Mouse (Mus musculus) monocyte, adult 2 months (primary cell): ENCODE results near the gene Ddx31.
A peak's percentile ranks its signal among the peaks of the same experiment; 100 is the strongest.

ENCODE experiments used
- DNase-seq, 2 experiments: peaks; one replicate each; pipeline ENCODE4 v3.0.0; 2022; ENCODE audit warnings: low spot score in 2 of 2, low read depth in 1 of 2

Gene Ddx31

DNA sequence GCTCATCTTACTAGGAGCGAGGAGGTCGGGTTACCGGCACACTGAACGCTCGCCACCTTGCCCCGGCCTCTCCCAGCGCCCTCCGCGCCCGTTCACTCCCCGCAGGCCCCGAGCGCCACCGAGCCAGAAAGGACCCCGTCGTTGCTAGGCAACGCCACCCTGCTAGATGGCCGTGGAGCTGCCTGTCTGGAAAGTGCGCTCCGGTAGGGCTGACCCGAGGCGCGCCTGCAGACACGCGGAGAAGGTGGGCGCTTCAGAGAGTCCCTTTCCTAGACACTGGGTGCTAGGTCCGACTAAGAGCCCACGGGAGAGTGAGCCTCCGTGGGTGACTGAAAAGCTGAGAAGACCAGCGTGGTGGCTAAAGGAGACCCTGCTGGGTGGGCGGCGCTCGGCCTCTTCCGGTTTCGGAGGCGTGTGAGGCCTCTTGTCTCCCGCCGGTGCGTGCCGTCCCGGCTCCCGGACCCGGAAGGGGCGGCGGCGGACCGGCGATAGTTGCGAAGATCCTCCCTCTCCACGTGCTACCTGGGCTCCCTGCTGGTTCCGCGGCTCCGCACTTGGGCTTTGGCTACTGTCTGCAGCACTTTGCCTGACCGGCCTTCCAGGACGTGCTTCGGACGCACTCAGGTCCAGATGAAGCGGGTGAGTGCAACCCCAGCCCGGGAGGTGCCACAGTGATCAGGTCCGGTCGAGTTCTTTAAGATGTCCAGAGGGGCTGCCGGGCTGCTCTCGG lies at the start of gene Ddx31, which contains the start of gene Gtf3c4:
TSS of gene Ddx31 (plus strand) at position 185 of the 730 bp plus-strand sequence.
TSS of gene Gtf3c4 (minus strand) at position 139 of the 730 bp plus-strand sequence.
- DNase-seq = peak; percentile 75 to 85

GRCm38 (mm10) chr2:28792931-28793610 lies 47.1 kb upstream of the Ddx31 start:
- no peak for DNase-seq

DNA sequence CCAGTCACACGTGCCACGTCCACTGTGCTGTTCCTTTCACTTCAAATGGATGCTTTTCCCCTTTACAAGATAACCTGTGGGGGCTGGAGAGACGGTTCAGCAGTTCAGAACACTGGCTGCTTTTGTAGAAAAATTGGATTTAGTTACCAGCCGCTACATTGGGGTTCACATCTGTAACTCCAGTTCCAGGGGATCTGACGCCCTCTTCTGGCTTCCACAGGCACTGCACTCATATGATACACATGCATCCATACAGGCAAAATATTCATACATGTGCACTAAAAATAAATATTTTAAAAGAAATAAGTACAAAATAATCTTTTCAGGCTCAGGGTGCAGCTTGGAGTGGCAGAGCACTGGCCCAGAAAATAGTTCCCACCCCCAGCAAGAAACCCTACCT lies 45.6 kb upstream of the Ddx31 start:
- no peak for DNase-seq

- DNase-seq = peak; percentile 8 to 15
Measured at GRCm38 (mm10) chr2:28796298-28796697, 43.9 kb upstream of the Ddx31 start.

DNA sequence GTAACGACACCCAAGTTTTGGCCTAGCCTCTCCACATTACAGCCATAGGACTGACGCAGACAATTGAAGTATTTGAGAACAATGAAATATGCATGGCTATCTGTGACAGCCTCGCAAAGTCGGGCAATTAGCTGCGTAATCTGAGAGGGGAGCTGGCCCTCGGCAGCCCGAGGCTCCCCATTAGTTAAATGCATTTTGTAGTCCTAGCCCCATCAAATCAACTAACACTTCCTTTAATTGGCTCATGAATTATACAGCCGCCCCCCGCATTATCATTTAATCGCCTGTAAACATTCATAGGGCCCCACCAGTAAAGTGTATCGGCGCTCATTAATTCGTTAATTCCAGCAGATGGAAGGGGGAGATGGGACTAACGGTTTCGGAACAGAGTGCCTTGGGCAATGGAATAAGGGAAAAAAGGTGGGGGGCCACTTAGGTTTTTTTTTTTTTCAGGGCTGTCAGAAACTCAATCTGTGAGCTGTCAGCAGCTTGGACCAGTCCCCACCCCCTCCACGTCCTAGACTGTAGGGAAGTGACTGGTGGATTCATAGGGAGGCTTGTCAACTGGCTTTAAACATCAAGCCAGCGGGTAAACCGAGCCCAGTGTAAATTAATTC lies 42.6 kb upstream of the Ddx31 start:
- no peak for DNase-seq

DNA sequence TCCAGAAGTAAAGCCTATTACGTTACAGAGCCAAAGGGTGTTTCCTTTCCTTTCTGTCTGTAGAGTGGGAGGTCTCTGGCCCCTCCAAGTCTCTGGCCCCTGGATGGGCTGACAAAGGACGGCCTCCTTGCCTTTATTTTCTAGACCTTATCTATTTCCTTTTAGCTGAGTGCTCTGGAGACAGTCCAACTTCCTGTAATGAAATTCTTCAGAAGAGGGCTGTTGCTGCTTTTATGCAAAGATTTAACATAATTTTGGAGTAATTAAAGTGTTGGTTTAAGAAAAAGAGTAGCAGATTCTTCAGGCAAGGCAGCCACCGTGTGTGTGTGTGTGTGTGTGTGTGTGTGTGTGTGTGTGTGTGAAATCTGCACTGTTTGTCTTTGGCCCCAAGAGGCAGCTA lies 41.8 kb upstream of the Ddx31 start:
- no peak for DNase-seq

DNA sequence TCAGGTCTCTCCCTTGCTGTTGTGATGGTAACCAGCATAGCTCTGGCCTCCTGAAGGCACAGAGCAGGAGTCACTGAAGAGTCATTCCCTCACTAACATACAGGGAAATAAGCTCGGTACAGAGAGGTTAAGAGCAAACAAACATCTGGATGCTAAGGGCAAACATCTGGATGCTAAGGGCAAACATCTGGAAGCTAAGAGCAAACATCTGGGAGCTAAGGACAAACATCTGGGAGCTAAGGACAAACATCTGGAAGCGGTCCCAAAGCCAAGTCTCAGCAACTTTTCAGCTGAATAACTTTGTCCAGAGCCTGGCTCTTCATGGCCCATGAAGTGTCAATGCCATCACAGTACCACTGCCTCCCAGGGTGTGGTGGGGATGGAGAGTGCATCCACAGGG lies 40.6 kb upstream of the Ddx31 start:
- no peak for DNase-seq

DNA sequence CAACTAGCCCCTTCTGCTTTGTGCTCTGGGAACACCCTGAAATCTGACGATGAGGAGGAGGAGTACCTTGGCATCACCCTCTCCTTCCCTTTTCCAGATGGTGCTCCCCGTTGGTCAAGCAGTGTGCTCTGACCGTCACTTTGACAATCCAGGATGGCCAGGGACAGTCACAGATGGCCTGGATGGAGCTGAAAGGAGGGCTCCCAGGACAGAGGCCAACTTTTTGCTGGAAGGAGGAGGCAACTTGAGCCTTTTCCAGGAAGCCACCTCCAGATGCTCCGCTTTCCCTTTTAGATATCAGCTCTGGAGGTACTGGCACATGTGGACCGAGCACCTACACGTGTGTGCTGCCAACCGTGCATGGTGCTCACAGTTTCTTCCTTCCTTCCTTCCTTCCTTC lies 36.8 kb upstream of the Ddx31 start:
- no peak for DNase-seq

- DNase-seq = no peak
Measured at GRCm38 (mm10) chr2:28808841-28809240, 31.4 kb upstream of the Ddx31 start.

- DNase-seq = no peak
Measured at GRCm38 (mm10) chr2:28810260-28811013, 29.8 kb upstream of the Ddx31 start.

- DNase-seq = no peak
Measured at GRCm38 (mm10) chr2:28818866-28819265, 21.3 kb upstream of the Ddx31 start.

DNA sequence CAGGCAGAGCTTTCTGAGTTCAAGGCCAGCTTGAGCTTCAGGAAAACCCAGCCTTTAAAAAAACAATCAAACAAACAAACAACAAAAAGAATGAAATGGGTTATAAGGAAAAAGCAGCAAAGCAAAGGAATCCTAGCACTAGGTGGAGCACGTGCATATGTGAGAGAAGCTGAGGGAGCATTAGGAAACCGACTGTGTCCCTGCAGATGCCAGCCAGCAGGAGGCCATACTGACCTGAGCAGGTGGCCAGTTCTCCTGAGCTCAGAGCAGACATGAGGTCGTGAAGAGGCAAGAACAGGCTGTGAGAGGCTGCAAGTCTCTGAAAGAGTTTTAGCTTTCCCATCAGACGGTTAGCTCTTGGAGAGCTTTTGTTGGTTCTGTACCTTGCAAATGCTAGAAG lies 10.9 kb upstream of the Ddx31 start:
- no peak for DNase-seq

DNA sequence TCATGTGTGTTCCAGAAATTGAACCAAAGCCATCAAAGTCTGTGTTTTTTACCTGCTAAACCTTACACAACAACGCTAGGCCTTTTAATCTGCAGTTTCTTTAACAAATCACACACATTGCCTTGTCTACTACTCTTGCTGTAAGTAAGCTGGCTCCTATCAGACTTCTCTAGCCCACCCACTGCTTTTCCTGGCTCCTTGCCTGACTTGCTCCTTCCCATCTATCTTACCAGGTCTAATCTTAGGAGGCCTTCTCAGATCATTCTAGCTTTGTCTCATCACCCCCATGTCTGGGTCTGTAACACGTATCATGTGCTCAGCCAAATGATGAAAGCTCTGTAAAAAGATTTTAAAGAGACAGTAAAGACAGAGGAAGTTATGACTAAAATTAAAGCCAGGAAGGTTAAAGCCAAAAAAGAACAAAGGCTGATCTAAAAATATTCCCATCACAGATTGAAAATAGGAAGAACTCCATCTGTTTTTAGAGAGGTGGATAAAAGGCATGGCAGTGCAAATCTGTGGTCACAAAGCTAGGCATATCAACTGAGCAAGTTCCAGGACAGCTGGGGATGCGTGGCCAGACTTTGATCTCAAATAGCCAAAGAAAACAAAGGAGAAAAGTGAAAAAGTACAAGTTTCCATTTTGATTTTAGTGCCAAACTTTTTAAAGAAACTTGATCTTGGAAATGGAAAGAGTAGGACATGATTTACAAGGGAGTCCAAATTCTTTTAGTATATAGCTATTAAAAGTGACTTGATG lies 3.8 kb upstream of the Ddx31 start:
- DNase-seq = no peak

GRCm38 (mm10) chr2:28839501-28840221 lies 545 bp upstream of the Ddx31 start:
- no peak for DNase-seq

GRCm38 (mm10) chr2:28842042-28842441 lies 1.8 kb downstream of the Ddx31 start:
- DNase-seq = no peak

DNA sequence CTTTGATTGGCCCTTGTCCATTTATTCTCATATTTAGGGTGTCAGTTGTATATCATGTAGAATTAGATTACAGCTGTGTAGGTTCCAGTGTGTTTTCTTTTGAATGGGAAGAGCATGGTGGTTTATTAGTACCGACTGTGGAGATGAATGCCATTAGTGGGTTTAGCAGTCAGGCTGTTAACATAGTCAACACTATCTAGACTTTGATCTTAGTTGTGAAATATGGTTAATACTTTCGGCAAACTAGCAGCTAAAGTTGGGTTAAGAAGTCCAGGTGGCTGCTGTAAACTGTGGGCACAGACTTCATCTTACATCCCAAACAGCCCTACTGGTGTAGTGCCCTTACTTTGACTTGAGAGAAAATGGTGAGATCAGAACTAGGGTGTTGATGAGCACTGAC lies 8.7 kb downstream of the Ddx31 start:
- DNase-seq = no peak

DNA sequence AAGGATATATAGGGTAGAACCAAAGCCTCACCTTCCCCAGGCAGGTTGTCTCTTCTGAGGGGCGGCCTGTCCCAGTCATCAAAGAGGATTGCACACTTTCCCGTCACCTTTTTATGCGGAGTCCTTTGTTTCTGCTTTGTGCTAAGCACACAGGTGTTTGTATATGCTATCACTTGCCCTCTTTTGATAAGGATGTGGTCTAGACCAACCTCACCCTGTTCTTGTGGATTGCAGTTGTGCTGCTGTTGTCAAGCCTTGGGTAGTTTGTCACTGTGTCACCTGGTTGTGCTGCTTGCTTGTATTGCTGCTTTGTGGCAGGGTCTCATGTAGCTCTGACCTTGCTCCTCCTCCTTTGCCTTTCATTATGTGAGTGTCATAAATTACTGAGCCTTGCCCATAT lies 12.4 kb downstream of the Ddx31 start:
- no peak for DNase-seq

GRCm38 (mm10) chr2:28855773-28856172 lies 15.6 kb downstream of the Ddx31 start:
- DNase-seq = no peak

- no peak for DNase-seq
Measured at GRCm38 (mm10) chr2:28859303-28859702, 19.1 kb downstream of the Ddx31 start.
